Mouse (Mus musculus) mouse trophoblast stem cell (cell line): ENCODE data around the gene Vtn.

Source experiments
- in situ Hi-C, 2 experiments: fragments of 300-500 bp; cut with MseI, MboI; formaldehyde crosslinking; loops; 2 replicates in 1 of 2; 3 replicates in 1 of 2; pipeline ENCODE4 v1.15.1; 2025

Gene Vtn

DNA sequence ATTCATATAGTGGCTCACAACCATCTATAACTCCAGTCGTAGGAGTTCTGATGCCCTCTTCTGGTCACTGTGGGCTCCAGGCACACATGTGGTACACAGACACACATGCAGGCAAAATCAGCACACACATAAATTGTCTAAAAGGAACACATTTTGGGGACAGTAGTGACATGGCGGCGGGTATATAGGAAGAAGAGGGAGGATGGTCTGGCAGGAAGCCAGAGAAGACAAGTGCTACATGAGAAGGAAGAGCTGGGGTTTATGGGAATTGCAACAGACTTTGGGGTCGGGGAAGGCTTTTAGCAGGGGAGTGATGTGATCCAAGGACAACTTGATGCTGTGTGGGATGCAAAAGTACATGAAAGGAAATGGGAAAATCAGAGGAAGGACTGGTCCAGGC lies 35.6 kb downstream of the Vtn start:
- in situ Hi-C loops, result no loop called here

- in situ Hi-C loops, result no loop called here
Observed at GRCm38 (mm10) chr11:78535376-78536079, 36.6 kb downstream of the Vtn start.

DNA sequence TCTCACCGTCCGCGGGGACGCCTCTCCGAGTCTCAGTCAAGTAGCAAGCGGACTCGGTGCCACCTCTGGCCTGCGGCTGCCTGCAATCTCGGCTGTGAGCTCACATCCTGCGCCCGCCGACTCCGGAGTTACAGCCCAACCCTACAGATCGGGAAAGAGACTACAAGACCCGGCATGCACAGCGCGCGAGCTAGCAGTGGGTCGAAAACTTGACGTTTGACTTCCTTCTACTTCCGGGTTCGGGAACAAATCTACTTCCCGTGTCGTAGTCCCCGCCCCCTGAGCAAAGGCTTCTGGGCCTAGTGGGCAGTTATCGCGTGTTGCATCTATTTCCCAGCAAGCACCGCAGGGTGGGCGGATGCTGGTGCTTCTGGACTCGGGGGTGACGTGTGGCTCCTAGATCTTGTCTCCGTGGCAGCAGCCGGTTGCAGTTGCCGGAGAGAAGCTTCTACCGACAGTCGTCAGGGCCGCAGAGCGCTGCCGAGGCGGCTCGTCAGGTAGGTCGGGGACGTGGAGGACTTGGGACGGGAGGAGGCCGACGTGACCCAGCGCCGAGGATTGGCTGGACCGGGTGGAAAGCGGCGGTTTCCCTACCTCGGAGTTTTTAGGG lies 37.3 kb downstream of the Vtn start, which contains the start of the genes Tnfaip1 and Ift20:
TSS of gene Tnfaip1 (minus strand) at position 253 of the 610 bp plus-strand sequence.
TSS of gene Ift20 (plus strand) at position 282 of the 610 bp plus-strand sequence.
- in situ Hi-C loops, result no loop called here

DNA sequence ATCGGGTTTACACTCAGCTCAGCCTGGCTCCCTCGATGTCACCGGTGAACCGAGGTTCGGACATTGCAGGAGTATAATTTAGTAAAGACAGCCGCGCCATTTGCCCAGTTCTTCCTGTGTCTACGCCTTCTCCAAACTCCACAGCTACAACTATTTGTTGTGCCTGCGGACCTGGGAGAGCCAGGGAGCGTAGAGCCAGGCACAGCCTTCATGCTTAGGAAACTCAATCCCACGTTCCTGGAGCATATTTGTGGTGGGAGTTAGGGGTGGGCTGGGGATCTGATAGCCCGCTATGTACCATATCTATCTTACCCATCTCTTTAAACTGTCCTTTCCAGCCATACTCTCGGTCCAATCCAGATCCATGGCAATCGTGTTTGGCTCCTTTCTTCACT lies 37.8 kb downstream of the Vtn start:
- in situ Hi-C loops, result no loop called here

GRCm38 (mm10) chr11:78540358-78540757 lies 41.5 kb downstream of the Vtn start:
- in situ Hi-C loops, result no loop called here

DNA sequence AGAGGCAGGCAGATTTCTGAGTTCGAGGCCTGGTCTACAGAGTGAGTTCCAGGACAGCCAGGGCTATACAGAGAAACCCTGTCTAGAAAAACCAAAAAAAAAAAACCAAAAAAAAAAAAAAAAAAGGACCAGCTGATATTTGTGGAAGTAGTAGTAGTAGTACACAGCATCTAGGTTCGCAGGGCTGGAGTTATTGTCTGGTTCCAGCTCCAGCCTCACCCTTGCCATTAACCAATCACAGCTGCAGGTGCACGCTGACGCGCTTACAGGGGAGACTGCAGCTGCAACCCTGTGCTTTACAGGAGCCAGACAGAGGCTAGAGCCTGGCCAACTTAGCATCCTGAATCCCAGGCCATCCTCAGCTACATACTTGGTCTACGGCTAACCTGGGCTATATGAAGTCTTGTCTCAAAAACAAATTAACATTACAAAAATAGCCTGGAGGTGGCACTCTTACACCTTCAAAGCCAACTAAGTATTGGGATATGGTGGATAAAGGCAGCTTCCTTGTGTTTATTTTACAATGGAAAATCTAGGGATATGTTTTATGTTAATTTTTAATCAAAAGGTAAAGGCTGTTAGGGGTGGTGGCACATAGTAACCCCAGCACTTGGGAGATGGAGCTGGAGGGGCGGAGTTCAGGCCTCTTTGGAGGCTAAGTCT lies 45.7 kb downstream of the Vtn start:
- in situ Hi-C loops, result no loop called here

DNA sequence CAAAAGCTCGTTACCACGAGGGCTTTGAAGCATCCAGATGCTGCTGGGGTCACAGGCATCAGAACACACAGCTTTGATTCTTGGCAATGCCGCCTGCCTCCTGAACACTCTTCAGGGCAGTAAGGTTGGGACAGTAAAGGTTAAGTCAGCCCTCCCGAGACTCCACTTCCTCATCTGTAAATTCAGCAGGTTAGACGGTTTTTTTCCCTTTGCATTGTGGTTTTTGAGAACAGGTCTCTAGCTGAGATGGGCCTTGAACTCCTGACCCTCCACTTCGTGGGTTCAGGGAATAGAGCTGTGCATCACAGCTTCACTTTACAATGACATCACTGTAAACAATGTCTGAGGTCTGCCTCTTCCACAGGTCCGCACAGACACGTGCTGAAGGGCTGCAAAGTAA lies 46.3 kb downstream of the Vtn start:
- in situ Hi-C loops, result no loop called here

GRCm38 (mm10) chr11:78547718-78548460 lies 49.0 kb downstream of the Vtn start:
- in situ Hi-C loops, result no loop called here

GRCm38 (mm10) chr11:78549491-78549987 lies 50.6 kb downstream of the Vtn start:
- in situ Hi-C loops, result no loop called here

GRCm38 (mm10) chr11:78550168-78551058 lies 51.5 kb downstream of the Vtn start, which contains the start of gene Tmem97:
Gene Tmem97 (minus strand): TSS chr11:78550777.
- in situ Hi-C loops, result no loop called here

GRCm38 (mm10) chr11:78551059-78551398 lies 52.1 kb downstream of the Vtn start:
- in situ Hi-C loops, result no loop called here
